Comparison of ENCODE assay signal across 12 mouse cellular contexts in the genomic region with DNA sequence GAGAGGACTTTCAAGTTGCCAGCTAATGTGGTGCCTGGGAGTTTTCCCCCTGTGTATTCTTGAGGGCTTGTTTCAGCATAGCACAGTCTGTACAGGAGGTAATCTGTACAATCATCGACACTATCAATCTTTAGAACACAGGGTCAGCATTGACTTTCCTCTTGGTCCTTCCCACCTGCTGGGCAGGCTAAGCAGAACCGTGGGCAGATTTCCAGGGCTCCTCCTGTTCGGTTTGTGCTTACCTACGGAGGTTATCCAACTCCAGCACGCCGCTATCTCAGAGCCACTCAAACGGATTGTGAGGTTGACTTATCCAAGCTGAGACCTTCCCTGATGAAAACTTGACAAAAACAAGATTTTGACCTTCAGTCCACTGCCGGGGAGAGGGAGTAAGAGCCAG.
DNase-seq lines count a peak whose midpoint lies in the region.
"Had no signal": no experiment of that assay in that cellular context is flagged by ENCODE, and none has a peak within 500 bp of the region (broad histone marks: within the 10 kb centered on the region; RNA-seq: fewer than 3 reads in every experiment).

No protein-coding gene starts in this region.

- peak; percentile 2 to 11 for DNase-seq in kidney, postnatal 36 days
- no peak for DNase-seq in kidney, postnatal 10 days
- peak; percentile 1 to 12 for DNase-seq in urinary bladder, adult 18-20 months (ENCODE audit: low spot score in 2 of 2)
- no peak for DNase-seq in urinary bladder, postnatal 10 days (ENCODE audit: low spot score)
- peak; percentile 1 for DNase-seq in NIH3T3 (ENCODE audit: low read depth)
- DNase-seq in c-Kit-positive CD71-positive TER-119-positive erythroid progenitor cells, embryonic 14.5 days (ENCODE audit: low spot score), result no peak
- DNase-seq: cerebellum, adult 11-12 months; cerebellum, adult 9-10 months; forebrain, postnatal 0 days; gastrocnemius, adult 2 months; gastrocnemius, postnatal 14 days; heart, adult 11 months had no signal

Comparison
In these comparisons a context has a peak if more than half of its experiments do, and no peak if none do; other contexts are left out.
1. DNase-seq: peak in kidney, postnatal 36 days (2 of 2), urinary bladder, adult 18-20 months (2 of 2) and NIH3T3 (single experiment); none in kidney, postnatal 10 days (single experiment), urinary bladder, postnatal 10 days (single experiment) and c-Kit-positive CD71-positive TER-119-positive erythroid progenitor cells, embryonic 14.5 days (single experiment).